Mouse (Mus musculus) ES-E14 (cell line): ENCODE data around the gene Dph3.

ENCODE experiments used
- CHD2 ChIP-seq: IDR thresholded peaks from 2 replicates; pipeline ENCODE4 v1.6.1; 2014; ENCODE audit warnings: mild to moderate bottlenecking, low read depth, low read length, inconsistent platforms
- HCFC1 ChIP-seq: IDR thresholded peaks from 2 replicates; pipeline ENCODE4 v1.6.1; 2012; ENCODE audit warnings: low read length, inconsistent platforms, borderline replicate concordance; ENCODE audit not compliant: insufficient read depth
- MAFK ChIP-seq: IDR thresholded peaks from 2 replicates; pipeline ENCODE4 v1.6.1; 2014; ENCODE audit warnings: mild to moderate bottlenecking, low read depth, low read length, inconsistent platforms; ENCODE audit not compliant: insufficient read depth
- ZC3H11A ChIP-seq: IDR thresholded peaks from 2 replicates; pipeline ENCODE4 v1.6.1; 2012; ENCODE audit warnings: low read depth, mild to moderate bottlenecking, inconsistent platforms, low read length, borderline replicate concordance

DNA sequence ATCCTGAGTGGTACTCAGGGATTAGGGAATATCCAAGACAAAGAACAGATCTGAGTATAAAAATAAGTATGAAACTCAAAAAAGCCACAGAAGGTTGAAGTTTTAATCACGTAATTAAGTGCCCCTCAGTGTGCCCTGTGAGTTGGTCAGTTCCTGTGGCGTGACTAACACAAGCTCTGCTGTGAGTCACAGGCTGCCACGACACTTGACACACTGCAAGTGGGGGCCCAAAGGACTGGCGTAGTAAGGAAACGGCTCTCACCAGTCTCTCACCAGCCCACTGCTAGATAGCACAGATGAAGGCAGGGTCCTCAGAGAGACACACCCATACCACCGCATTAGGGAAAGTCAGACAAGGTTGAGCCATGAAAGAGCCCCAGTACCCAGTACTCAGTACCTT lies 35.4 kb downstream of the Dph3 start:
- TF ChIP-seq ZC3H11A (no peak), HCFC1 (no peak), MAFK (no peak), CHD2 (no peak)
